In genomic region chr10:24753536-24754250, GRCm38 (mm10) we compare ENCODE assay signal across 9 mouse cellular contexts. TPM values are rescaled to one million over a fixed set of nuclear protein-coding genes. Genes with fewer than 3 reads are reported as not detected.
DNase-seq lines count a peak whose midpoint lies in the region; ATAC-seq lines count a peak whose summit lies in the region.
"Had no signal": no experiment of that assay in that cellular context is flagged by ENCODE, and none has a peak within 500 bp of the region (broad histone marks: within the 10 kb centered on the region; RNA-seq: fewer than 3 reads in every experiment).

No protein-coding gene starts in this region.

- H3K27ac ChIP-seq in embryonic facial prominence, embryonic 13.5 days = peak overlapping the region; percentile 81; the same call in 1 of the 2 replicates
- no peak overlapping the region for H3K27ac ChIP-seq in kidney, embryonic 16.5 days (ENCODE audit: low read length)
- H3K27ac ChIP-seq in midbrain, embryonic 16.5 days (ENCODE audit: low read length) = no peak overlapping the region

- no peak overlapping the region for H3K9ac ChIP-seq in embryonic facial prominence, embryonic 13.5 days
- H3K9ac ChIP-seq in kidney, embryonic 16.5 days (replicated peaks; ENCODE audit: low read length) = no peak overlapping the region
- no peak overlapping the region for H3K9ac ChIP-seq in midbrain, embryonic 16.5 days (ENCODE audit: low read depth, low read length)

- H3K4me3 ChIP-seq in embryonic facial prominence, embryonic 13.5 days = peak overlapping the region; percentile 33; the same call in 1 of the 2 replicates
- peak overlapping the region; percentile 41 for H3K4me3 ChIP-seq in kidney, embryonic 16.5 days (ENCODE audit: low read length)
- H3K4me3 ChIP-seq in midbrain, embryonic 16.5 days (ENCODE audit: low read depth, low read length) = no peak overlapping the region; the same call in 1 of the 2 replicates
- H3K4me3 ChIP-seq: myocyte had no signal

- H3K9me3 ChIP-seq in embryonic facial prominence, embryonic 13.5 days = no peaks in the 10 kb centered on the region
- no peaks in the 10 kb centered on the region for H3K9me3 ChIP-seq in kidney, embryonic 16.5 days (ENCODE audit: low read length)
- no peaks in the 10 kb centered on the region for H3K9me3 ChIP-seq in midbrain, embryonic 16.5 days (replicated peaks; ENCODE audit: control insufficient read depth, low read length, poor library complexity, severe bottlenecking)

- WGBS in embryonic facial prominence, embryonic 13.5 days = 65% methylated on average over 16 of the region's 16 CpGs
- 68% methylated on average over 16 of the region's 16 CpGs for WGBS in kidney, embryonic 16.5 days
- WGBS in midbrain, embryonic 16.5 days = 73% methylated on average over 16 of the region's 16 CpGs

- no peaks in the 10 kb centered on the region for H3K27me3 ChIP-seq in embryonic facial prominence, embryonic 13.5 days
- no peaks in the 10 kb centered on the region for H3K27me3 ChIP-seq in kidney, embryonic 16.5 days (ENCODE audit: insufficient read depth, low read length)
- no peaks in the 10 kb centered on the region for H3K27me3 ChIP-seq in midbrain, embryonic 16.5 days (ENCODE audit: control insufficient read depth, insufficient read depth, low read depth, low read length)

- H3K36me3 ChIP-seq in embryonic facial prominence, embryonic 13.5 days = no peaks in the 10 kb centered on the region
- H3K36me3 ChIP-seq in kidney, embryonic 16.5 days (ENCODE audit: insufficient read depth, low read length) = no peaks in the 10 kb centered on the region
- no peaks in the 10 kb centered on the region for H3K36me3 ChIP-seq in midbrain, embryonic 16.5 days (ENCODE audit: control insufficient read depth, insufficient read depth, low read length)

- H3K4me2 ChIP-seq in embryonic facial prominence, embryonic 13.5 days = peak overlapping the region; percentile 48
- H3K4me2 ChIP-seq in kidney, embryonic 16.5 days (replicated peaks; ENCODE audit: low read depth, low read length) = peak overlapping the region; percentile 46
- H3K4me2 ChIP-seq in midbrain, embryonic 16.5 days (ENCODE audit: low read length) = peak overlapping the region; percentile 43

- peak; percentile 14 to 30 for DNase-seq in lung, adult 18-20 months
- no peak for DNase-seq in lung, postnatal 14 days
- no peak for DNase-seq in layer of hippocampus, postnatal 10 days (ENCODE audit: low spot score in 2 of 2)
- no peak for DNase-seq in adrenal gland, postnatal 4 days (ENCODE audit: low spot score in 2 of 2)
- DNase-seq in layer of hippocampus, adult 9-11 months = no peak

- ATAC-seq in embryonic facial prominence, embryonic 13.5 days (ENCODE audit: insufficient number of reproducible peaks, insufficient read depth, low FRiP score, low TSS enrichment, low read depth) = no peak
- no peak for ATAC-seq in kidney, embryonic 16.5 days (ENCODE audit: low FRiP score, low TSS enrichment)
- no peak for ATAC-seq in midbrain, embryonic 16.5 days

- H3K4me1 ChIP-seq in embryonic facial prominence, embryonic 13.5 days = peaks cover 13% of the 10 kb centered on the region; the same call in 1 of the 2 replicates
- H3K4me1 ChIP-seq in kidney, embryonic 16.5 days (ENCODE audit: insufficient read depth, low read length) = no peaks in the 10 kb centered on the region
- no peaks in the 10 kb centered on the region for H3K4me1 ChIP-seq in midbrain, embryonic 16.5 days (ENCODE audit: control insufficient read depth, insufficient read depth, low read length)

RNA-seq across cellular contexts. Expression of gene Enpp1, which starts 41.7 kb away (rescaled TPM):
- 3.2 and 5.1 TPM in 2 replicates for polyA plus RNA-seq in embryonic facial prominence, embryonic 13.5 days (2015; fragmentation: Nextera tagmentation; extraction: Ambion mirVana)
- 4.6 and 5.0 TPM in 2 replicates for polyA plus RNA-seq in kidney, embryonic 16.5 days (2015; fragmentation: Nextera tagmentation; extraction: Ambion mirVana)
- polyA plus RNA-seq in midbrain, embryonic 16.5 days (2015; fragmentation: Nextera tagmentation; extraction: Ambion mirVana) = 2.8 and 3.3 TPM in 2 replicates
- 1 to 10 TPM; 3.8 to 4.2 TPM for total RNA-seq in layer of hippocampus, postnatal 10 days (2021)
- 1 to 10 TPM; 6.0 to 7.7 TPM for total RNA-seq in adrenal gland, postnatal 4 days (2021)

Comparison
In these comparisons a context has a peak if more than half of its experiments do, and no peak if none do; other contexts are left out.
1. DNase-seq: peak in lung, adult 18-20 months (2 of 2); none in lung, postnatal 14 days (single experiment), layer of hippocampus, postnatal 10 days (0 of 2), adrenal gland, postnatal 4 days (0 of 2) and layer of hippocampus, adult 9-11 months (single experiment).
2. Peak in every context shown above with its lines, with median percentiles within 50 percentile points of each other: H3K4me2 ChIP-seq.